Mouse (Mus musculus) lung, postnatal 25 days (tissue): Measurements from ENCODE around the gene Dlgap4.

Source experiments
- DNase-seq: peaks from one replicate; pipeline ENCODE4 v3.0.0; 2022; ENCODE audit warnings: low spot score

The Dlgap4 gene

GRCm38 (mm10) chr2:156806886-156807285 is 193.4 kb downstream of the Dlgap4 start:
- no peak for DNase-seq

- DNase-seq, result peak; percentile 69
Measured at GRCm38 (mm10) chr2:156809579-156809978, 196.1 kb downstream of the Dlgap4 start.

- DNase-seq, result peak; percentile 15
Measured at GRCm38 (mm10) chr2:156810716-156811115, 197.2 kb downstream of the Dlgap4 start.

GRCm38 (mm10) chr2:156811556-156811955 is 198.1 kb downstream of the Dlgap4 start:
- no peak for DNase-seq
